Mouse (Mus musculus): ENCODE data around the gene Fbxw11.
"Not testable (repeated sequence)": the region's sequence is repeated elsewhere in the genome, so short reads cannot be mapped to it uniquely, and the experiment has no call there.

Gene Fbxw11

GRCm38 (mm10) chr11:32671480-32671879 lies 29.0 kb downstream of the Fbxw11 start:
- in situ Hi-C loops (cut with MseI, MboI), result no loop called here

- in situ Hi-C loops (cut with MseI, MboI), result no loop called here
These were observed 34.3 kb downstream of the Fbxw11 start for GRCm38 (mm10) chr11:32676777-32677176.

GRCm38 (mm10) chr11:32677811-32678210 lies 35.3 kb downstream of the Fbxw11 start:
- in situ Hi-C loops (cut with MseI, MboI), result no loop called here

GRCm38 (mm10) chr11:32679091-32679490 lies 36.6 kb downstream of the Fbxw11 start:
- in situ Hi-C loops (cut with MseI, MboI), result not testable (repeated sequence)

- in situ Hi-C loops (cut with MseI, MboI), result no loop called here
These were observed 37.5 kb downstream of the Fbxw11 start for GRCm38 (mm10) chr11:32680014-32680413.

- in situ Hi-C loops (cut with MseI, MboI), result no loop called here
These were observed 38.8 kb downstream of the Fbxw11 start for GRCm38 (mm10) chr11:32681192-32681795.

GRCm38 (mm10) chr11:32682335-32683102 lies 40.0 kb downstream of the Fbxw11 start:
- in situ Hi-C loops (cut with MseI, MboI), result no loop called here

GRCm38 (mm10) chr11:32684690-32685254 lies 42.2 kb downstream of the Fbxw11 start:
- in situ Hi-C loops (cut with MseI, MboI), result no loop called here

- in situ Hi-C loops (cut with MseI, MboI), result no loop called here
These were observed 45.8 kb downstream of the Fbxw11 start for GRCm38 (mm10) chr11:32688245-32688855.

- in situ Hi-C loops (cut with MseI, MboI), result no loop called here
These were observed 47.0 kb downstream of the Fbxw11 start for GRCm38 (mm10) chr11:32689510-32689909.

GRCm38 (mm10) chr11:32692834-32693233 lies 50.3 kb downstream of the Fbxw11 start:
- in situ Hi-C loops (cut with MseI, MboI), result no loop called here

GRCm38 (mm10) chr11:32693431-32694141 lies 51.1 kb downstream of the Fbxw11 start:
- in situ Hi-C loops (cut with MseI, MboI), result no loop called here

GRCm38 (mm10) chr11:32694322-32695003 lies 51.9 kb downstream of the Fbxw11 start:
- in situ Hi-C loops (cut with MseI, MboI), result not testable (repeated sequence)

GRCm38 (mm10) chr11:32696446-32697090 lies 54.0 kb downstream of the Fbxw11 start:
- in situ Hi-C loops (cut with MseI, MboI), result no loop called here

GRCm38 (mm10) chr11:32697695-32698094 lies 55.2 kb downstream of the Fbxw11 start:
- in situ Hi-C loops (cut with MseI, MboI), result no loop called here

GRCm38 (mm10) chr11:32699913-32700493 lies 57.5 kb downstream of the Fbxw11 start:
- in situ Hi-C loops (cut with MseI, MboI), result no loop called here

- in situ Hi-C loops (cut with MseI, MboI), result no loop called here
These were observed 59.0 kb downstream of the Fbxw11 start for GRCm38 (mm10) chr11:32701566-32701965.

- in situ Hi-C loops (cut with MseI, MboI), result no loop called here
These were observed 61.8 kb downstream of the Fbxw11 start for GRCm38 (mm10) chr11:32704241-32704890.

- in situ Hi-C loops (cut with MseI, MboI), result loop anchor here (5.0 kb wide), 1 partner anchor 79 kb away; no protein-coding TSS in a partner anchor
These were observed 64.0 kb downstream of the Fbxw11 start for GRCm38 (mm10) chr11:32706406-32706993.
